Mouse (Mus musculus) ES-Bruce4 (cell line): Measurements from ENCODE around the gene Samd7. TPM values are rescaled to one million over a fixed set of nuclear protein-coding genes. Genes with fewer than 3 reads are reported as not detected.

ENCODE experiments used
- H3K27ac ChIP-seq: 2 replicates; pipeline ENCODE4 v1.5.1; 2012; ENCODE audit warnings: low read length, inconsistent platforms; ENCODE audit not compliant: insufficient read depth
- H3K27me3 ChIP-seq: 2 replicates; pipeline ENCODE4 v1.6.1; 2012; ENCODE audit warnings: mild to moderate bottlenecking, low read length, inconsistent platforms; ENCODE audit not compliant: control insufficient read depth, poor library complexity, insufficient read depth, severe bottlenecking
- H3K36me3 ChIP-seq: 2 replicates; pipeline ENCODE4 v1.6.1; 2012; ENCODE audit warnings: inconsistent platforms, mild to moderate bottlenecking, low read length, moderate library complexity; ENCODE audit not compliant: control insufficient read depth, poor library complexity, insufficient read depth, severe bottlenecking
- H3K4me1 ChIP-seq: one replicate; pipeline ENCODE4 v1.8.1; 2011; ENCODE audit warnings: low read length; ENCODE audit not compliant: control insufficient read depth, insufficient read depth
- H3K4me3 ChIP-seq: 2 replicates; pipeline ENCODE4 v1.5.1; 2011; ENCODE audit warnings: low read depth, mild to moderate bottlenecking, low read length
- H3K9ac ChIP-seq: 2 replicates; pipeline ENCODE4 v1.6.1; 2012; ENCODE audit warnings: low read depth, mild to moderate bottlenecking, inconsistent platforms; ENCODE audit not compliant: poor library complexity, severe bottlenecking
- H3K9me3 ChIP-seq: replicated peaks from 2 replicates; pipeline ENCODE4 v1.6.1; 2012; ENCODE audit warnings: mild to moderate bottlenecking, low read length, inconsistent platforms; ENCODE audit not compliant: control insufficient read depth, poor library complexity, insufficient read depth, severe bottlenecking
- CTCF ChIP-seq: IDR thresholded peaks from one replicate; pipeline ENCODE4 v1.8.1; 2011; ENCODE audit warnings: low read depth, low read length
- EP300 ChIP-seq: IDR thresholded peaks from 2 replicates; pipeline ENCODE4 v1.6.1; 2011; ENCODE audit warnings: low read depth, low read length; ENCODE audit not compliant: insufficient read depth
- POLR2A ChIP-seq: IDR thresholded peaks from one replicate; pipeline ENCODE4 v1.8.1; 2011; ENCODE audit warnings: low read length; ENCODE audit not compliant: insufficient read depth
- polyA plus RNA-seq: library from polyadenylated mRNA; stranded (reverse); fragments of >200 nt; gene quantifications from 2 replicates; pipeline ENCODE4 v1.2.4, GENCODE M21; 2011; ENCODE audit warnings: low read depth; ENCODE audit not compliant: missing spikeins, insufficient read depth, insufficient read length

The Samd7 gene
- polyA plus RNA-seq, 1 experiment, result not detected

DNA sequence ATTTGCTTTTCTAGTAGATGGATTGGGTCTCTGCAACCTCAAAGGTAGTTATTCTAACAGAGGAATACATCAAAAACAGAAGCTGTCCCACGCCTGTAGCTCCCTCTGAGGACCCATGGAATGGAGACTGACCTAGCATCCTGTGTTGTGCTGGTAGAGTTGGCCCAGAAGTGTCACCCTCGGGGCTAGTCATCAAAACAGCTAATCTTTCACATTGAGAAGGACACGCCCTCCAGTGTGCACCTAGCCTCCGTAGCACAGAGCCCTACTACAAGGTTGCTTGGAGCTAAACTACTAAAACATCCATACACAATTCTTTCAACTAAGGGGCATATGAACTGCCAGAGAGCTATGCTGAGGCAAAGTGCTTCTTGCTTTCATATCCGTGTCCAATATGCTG lies 31.9 kb downstream of the Samd7 start:
- Histone ChIP-seq H3K9ac (no peak overlapping the region), H3K27ac (no peak overlapping the region), H3K4me3 (no peak overlapping the region), H3K27me3 (no peaks in the 10 kb centered on the region; the same call in 1 of the 2 replicates), H3K9me3 (no peaks in the 10 kb centered on the region), H3K36me3 (no peaks in the 10 kb centered on the region), H3K4me1 (peaks cover 2% of the 10 kb centered on the region)
- no peak for TF ChIP-seq CTCF
- TF ChIP-seq EP300, result no peak
- TF ChIP-seq POLR2A, result no peak

DNA sequence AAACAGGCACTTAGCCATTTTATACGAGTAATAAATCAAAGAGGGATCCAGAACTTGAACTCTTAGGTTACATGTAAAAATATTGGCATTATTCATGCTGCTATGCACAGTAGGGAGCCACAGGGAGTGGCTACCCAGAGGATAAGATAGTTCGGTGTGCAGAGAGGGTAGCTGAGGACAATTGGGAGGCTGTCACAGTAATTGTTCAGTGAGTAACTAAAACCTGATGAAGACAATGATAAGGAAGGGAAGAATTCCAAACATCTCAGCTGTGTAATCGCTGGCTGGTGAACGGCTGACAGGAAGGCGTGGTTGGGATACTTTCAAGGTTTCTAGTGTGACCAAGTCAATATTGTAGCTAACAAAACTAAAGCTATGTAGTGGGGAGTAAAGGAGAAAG lies 42.4 kb downstream of the Samd7 start:
- Histone ChIP-seq H3K9ac (no peak overlapping the region), H3K4me1 (peaks cover 2% of the 10 kb centered on the region), H3K36me3 (no peaks in the 10 kb centered on the region), H3K9me3 (no peaks in the 10 kb centered on the region), H3K27ac (peak overlapping the region; percentile 65; the same call in 1 of the 2 replicates), H3K4me3 (no peak overlapping the region), H3K27me3 (no peaks in the 10 kb centered on the region)
- TF ChIP-seq CTCF (no peak), POLR2A (no peak), EP300 (no peak)

GRCm38 (mm10) chr3:30792737-30793402 lies 46.8 kb downstream of the Samd7 start, which contains the start of gene Sec62:
Gene Sec62, plus strand, starts transcription at chr3:30792875.
- TF ChIP-seq POLR2A (peak; percentile 69), CTCF (no peak), EP300 (peak; percentile 59; the same call in 1 of the 2 replicates)
- peaks cover 2% of the 10 kb centered on the region for H3K4me1 ChIP-seq
- peak within 1 kb of the TSS; percentile 70 for H3K4me3 ChIP-seq
- H3K9me3 ChIP-seq, result no peaks in the 10 kb centered on the region
- H3K9ac ChIP-seq, result peak within 1 kb of the TSS; percentile 95
- H3K27me3 ChIP-seq, result no peaks in the 10 kb centered on the region
- no peaks in the 10 kb centered on the region; the same call in 1 of the 2 replicates for H3K36me3 ChIP-seq
- H3K27ac ChIP-seq, result peak within 1 kb of the TSS; percentile 74

- Histone ChIP-seq H3K27ac (no peak overlapping the region), H3K9me3 (no peaks in the 10 kb centered on the region), H3K4me1 (peaks cover under 1% of the 10 kb centered on the region), H3K36me3 (no peaks in the 10 kb centered on the region; the same call in none of the 2 replicates), H3K4me3 (peak overlapping the region; percentile 70), H3K9ac (peak overlapping the region; percentile 95), H3K27me3 (no peaks in the 10 kb centered on the region)
- TF ChIP-seq POLR2A, result no peak
- TF ChIP-seq CTCF, result no peak
- no peak for TF ChIP-seq EP300
These were observed 47.5 kb downstream of the Samd7 start for GRCm38 (mm10) chr3:30793403-30794221.

DNA sequence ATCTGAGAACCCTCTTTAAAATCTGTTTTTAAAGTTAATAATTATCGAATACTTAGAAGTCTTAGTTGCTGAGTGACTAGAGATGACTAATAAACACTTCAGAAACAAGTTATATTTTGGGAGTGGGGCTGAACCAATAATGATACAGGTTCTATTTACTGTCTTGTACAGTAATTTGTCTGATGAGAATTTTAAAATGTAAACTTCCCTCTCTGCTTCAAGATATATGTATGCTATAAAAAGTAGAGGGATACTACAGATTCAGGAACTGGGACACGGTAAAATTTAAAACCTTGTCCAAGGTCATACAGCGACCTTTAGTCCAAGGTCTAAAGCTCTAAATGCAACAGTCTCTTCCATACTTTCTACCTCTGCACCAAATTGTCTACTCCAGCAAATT lies 56.1 kb downstream of the Samd7 start:
- Histone ChIP-seq H3K27me3 (no peaks in the 10 kb centered on the region), H3K4me3 (no peak overlapping the region), H3K9ac (no peak overlapping the region), H3K36me3 (peaks cover 14% of the 10 kb centered on the region), H3K9me3 (no peaks in the 10 kb centered on the region), H3K27ac (no peak overlapping the region), H3K4me1 (no peaks in the 10 kb centered on the region)
- TF ChIP-seq CTCF (no peak), POLR2A (no peak), EP300 (no peak)

DNA sequence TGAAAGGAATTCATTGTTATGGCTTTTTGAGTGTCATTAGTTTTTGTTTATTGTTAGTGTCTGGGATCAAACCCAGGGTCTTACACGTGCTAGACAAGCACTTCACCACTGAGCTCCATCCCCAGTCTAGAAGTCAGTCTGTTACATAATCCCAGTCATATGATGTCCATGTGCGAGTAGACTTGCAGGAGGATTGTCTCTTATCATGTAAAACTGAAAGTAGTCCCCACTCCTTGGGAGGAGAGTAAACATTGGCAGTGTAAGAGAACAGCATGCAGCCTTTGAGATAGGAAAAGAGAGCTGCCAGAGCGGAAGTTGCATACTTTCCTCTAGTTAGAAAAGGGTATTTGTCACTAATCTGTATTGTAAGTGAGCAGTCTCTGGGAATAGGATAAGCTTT lies 66.8 kb downstream of the Samd7 start:
- peaks cover 36% of the 10 kb centered on the region for H3K36me3 ChIP-seq
- 0 out of 2 replicates have a peak overlapping the region, but pooled peaks have one; percentile 28 for H3K27ac ChIP-seq
- no peak overlapping the region for H3K4me3 ChIP-seq
- H3K9me3 ChIP-seq, result no peaks in the 10 kb centered on the region
- H3K9ac ChIP-seq, result no peak overlapping the region
- H3K27me3 ChIP-seq, result no peaks in the 10 kb centered on the region
- no peak for TF ChIP-seq POLR2A
- TF ChIP-seq EP300, result no peak
- no peaks in the 10 kb centered on the region for H3K4me1 ChIP-seq

Other genes starting within 250 kb of the Samd7 start
- gene Mecom, start 198.3 kb upstream of the Samd7 start, polyA plus RNA-seq, result 0.14 and 0.24 TPM in 2 replicates
- gene Actrt3, start 146.4 kb upstream of the Samd7 start, polyA plus RNA-seq, result not detected in 2 replicates
- 25.9 and 26.1 TPM in 2 replicates for gene Mynn, start 144.2 kb upstream of the Samd7 start, polyA plus RNA-seq
- 2.4 and 3.3 TPM in 2 replicates for gene Lrriq4, start 101.8 kb upstream of the Samd7 start, polyA plus RNA-seq
- gene Lrrc34, start 98.4 kb upstream of the Samd7 start, polyA plus RNA-seq, result 31.1 and 36.1 TPM in 2 replicates
- 16.8 and 19.9 TPM in 2 replicates for gene Lrrc31, start 46.5 kb upstream of the Samd7 start, polyA plus RNA-seq
- gene Sec62, start 46.6 kb downstream of the Samd7 start, polyA plus RNA-seq, result 63.5 and 65.0 TPM in 2 replicates
- gene Gpr160, start 109.7 kb downstream of the Samd7 start, polyA plus RNA-seq, result 9.9 and 10.1 TPM in 2 replicates
- 18.4 and 20.6 TPM in 2 replicates for gene Phc3, start 223.1 kb downstream of the Samd7 start, polyA plus RNA-seq
- 221 and 240 TPM in 2 replicates for gene Prkci, start 249.5 kb downstream of the Samd7 start, polyA plus RNA-seq